Mouse (Mus musculus) neural tube, embryonic 13.5 days (tissue): ENCODE measurements at regions not wholly inside any gene's neighbourhood (a gene's known extent, or its start where the extent isn't known, plus 50 kb on each side); places are given as distances from the start of the nearest gene placed in this dataset.

ENCODE experiments used
- ATAC-seq: fragments of 200-750 bp; cut with Nextera tagmentation; 2 replicates; pipeline ENCODE4 v1.8.0; 2017; ENCODE audit warnings: low read depth, mild to moderate bottlenecking, moderate TSS enrichment, moderate library complexity
- H3K27ac ChIP-seq: fragments of 300-500 bp; sonication (generic); replicated peaks from 2 replicates; pipeline ENCODE4 v1.5.1; 2015; ENCODE audit warnings: moderate library complexity, mild to moderate bottlenecking, inconsistent platforms
- H3K27me3 ChIP-seq: fragments of 300-500 bp; sonication (generic); 2 replicates; pipeline ENCODE4 v1.6.1; 2015; ENCODE audit warnings: mild to moderate bottlenecking, inconsistent platforms
- H3K36me3 ChIP-seq: fragments of 300-500 bp; sonication (generic); 2 replicates; pipeline ENCODE4 v1.6.1; 2015; ENCODE audit warnings: mild to moderate bottlenecking, inconsistent platforms
- H3K4me1 ChIP-seq: fragments of 300-500 bp; sonication (generic); replicated peaks from 2 replicates; pipeline ENCODE4 v1.6.1; 2015; ENCODE audit warnings: inconsistent platforms
- H3K4me2 ChIP-seq: fragments of 300-500 bp; sonication (generic); 2 replicates; pipeline ENCODE4 v1.6.1; 2015; ENCODE audit warnings: inconsistent platforms, mild to moderate bottlenecking, moderate library complexity
- H3K4me3 ChIP-seq: fragments of 300-500 bp; sonication (generic); 2 replicates; pipeline ENCODE4 v1.5.1; 2015; ENCODE audit warnings: mild to moderate bottlenecking, inconsistent platforms
- H3K9ac ChIP-seq: fragments of 300-500 bp; sonication (generic); 2 replicates; pipeline ENCODE4 v1.6.1; 2015; ENCODE audit warnings: moderate library complexity, mild to moderate bottlenecking, inconsistent platforms
- H3K9me3 ChIP-seq: fragments of 300-500 bp; sonication (generic); 2 replicates; pipeline ENCODE4 v1.6.1; 2016; ENCODE audit warnings: inconsistent platforms
- WGBS: fragments of 180-500 bp; shearing (Covaris S2); methylation state at CpG from one replicate; pipeline ENCODE4 v1.1.7; 2015; 5-methylcytosine and 5-hydroxymethylcytosine counted together

DNA sequence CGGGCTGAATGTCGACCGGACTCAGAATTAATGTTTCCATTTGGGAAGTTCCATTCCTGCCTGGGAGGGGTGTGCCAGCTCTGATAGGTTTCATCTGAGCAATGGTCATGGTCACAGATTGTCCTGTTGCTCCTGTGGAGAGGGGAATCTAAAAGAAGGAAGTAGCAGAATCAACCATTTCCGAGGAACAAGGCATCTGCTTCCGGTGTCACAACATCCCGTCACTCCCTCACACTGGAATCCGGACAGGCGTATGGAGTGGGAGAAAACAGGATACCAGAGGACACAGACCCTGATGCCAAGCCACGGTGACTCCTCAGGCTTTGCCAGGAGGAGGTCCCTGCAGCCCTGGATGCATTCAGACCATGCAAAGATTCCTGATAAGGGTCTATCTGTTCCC is 168.0 kb downstream of the Maf start:
- Histone ChIP-seq H3K4me2 (no peak overlapping the region), H3K27ac (no peak overlapping the region), H3K9ac (no peak overlapping the region), H3K4me3 (no peak overlapping the region), H3K9me3 (no peaks in the 10 kb centered on the region), H3K27me3 (no peaks in the 10 kb centered on the region), H3K36me3 (no peaks in the 10 kb centered on the region), H3K4me1 (peaks cover 26% of the 10 kb centered on the region)
- no peak for ATAC-seq
- 69% methylated on average over 9 of the region's 9 CpGs for whole genome bisulfite sequencing

DNA sequence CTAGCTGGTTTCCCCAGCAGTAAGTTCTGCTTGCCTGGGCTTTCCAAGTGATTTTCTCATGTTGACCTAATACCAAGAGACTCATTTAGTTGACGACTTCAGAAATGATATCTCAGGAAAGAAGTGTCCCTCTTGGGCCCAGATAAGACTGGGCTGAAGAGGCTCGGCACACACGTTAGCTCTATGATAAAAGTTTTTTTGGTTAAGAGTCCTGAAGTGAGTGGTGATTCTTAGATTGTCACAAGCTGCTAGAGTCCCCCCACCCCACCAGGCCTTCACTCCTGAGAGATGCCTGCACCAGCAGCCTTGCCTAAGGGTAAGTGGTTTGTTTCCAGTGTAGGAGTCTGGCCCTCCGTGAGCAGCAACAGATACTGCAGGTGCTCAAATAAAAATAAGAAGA is 169.4 kb downstream of the Maf start:
- Histone ChIP-seq H3K4me2 (no peak overlapping the region), H3K27me3 (no peaks in the 10 kb centered on the region), H3K4me3 (no peak overlapping the region), H3K27ac (no peak overlapping the region), H3K9ac (no peak overlapping the region), H3K9me3 (no peaks in the 10 kb centered on the region), H3K4me1 (peaks cover 26% of the 10 kb centered on the region), H3K36me3 (no peaks in the 10 kb centered on the region)
- ATAC-seq = no peak
- 83% methylated on average over 4 of the region's 4 CpGs for WGBS

DNA sequence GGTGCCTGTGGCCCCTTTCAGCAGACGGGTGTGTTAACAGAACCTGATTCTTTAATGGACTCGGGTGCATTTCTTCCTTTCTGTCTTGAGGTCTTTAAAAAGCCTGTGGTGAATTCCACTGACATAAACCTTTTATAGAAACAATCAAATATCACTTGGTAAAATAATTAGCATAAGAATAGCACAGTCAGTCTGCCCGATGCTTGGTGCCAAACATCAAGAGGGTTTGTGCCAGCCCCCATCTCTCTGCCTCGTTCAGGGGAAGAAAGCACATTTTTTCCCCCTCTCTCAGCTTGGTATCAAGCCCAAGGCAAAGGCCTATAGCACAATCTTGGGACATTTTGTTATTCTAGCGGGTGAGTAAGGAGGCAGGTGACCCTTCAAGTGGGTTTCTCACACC is 169.8 kb downstream of the Maf start:
- 42% methylated on average over 5 of the region's 5 CpGs for WGBS
- Histone ChIP-seq H3K27ac (no peak overlapping the region), H3K36me3 (no peaks in the 10 kb centered on the region), H3K27me3 (no peaks in the 10 kb centered on the region), H3K4me3 (no peak overlapping the region), H3K4me2 (no peak overlapping the region), H3K9me3 (no peaks in the 10 kb centered on the region), H3K4me1 (peaks cover 26% of the 10 kb centered on the region), H3K9ac (no peak overlapping the region)
- no peak for ATAC-seq

DNA sequence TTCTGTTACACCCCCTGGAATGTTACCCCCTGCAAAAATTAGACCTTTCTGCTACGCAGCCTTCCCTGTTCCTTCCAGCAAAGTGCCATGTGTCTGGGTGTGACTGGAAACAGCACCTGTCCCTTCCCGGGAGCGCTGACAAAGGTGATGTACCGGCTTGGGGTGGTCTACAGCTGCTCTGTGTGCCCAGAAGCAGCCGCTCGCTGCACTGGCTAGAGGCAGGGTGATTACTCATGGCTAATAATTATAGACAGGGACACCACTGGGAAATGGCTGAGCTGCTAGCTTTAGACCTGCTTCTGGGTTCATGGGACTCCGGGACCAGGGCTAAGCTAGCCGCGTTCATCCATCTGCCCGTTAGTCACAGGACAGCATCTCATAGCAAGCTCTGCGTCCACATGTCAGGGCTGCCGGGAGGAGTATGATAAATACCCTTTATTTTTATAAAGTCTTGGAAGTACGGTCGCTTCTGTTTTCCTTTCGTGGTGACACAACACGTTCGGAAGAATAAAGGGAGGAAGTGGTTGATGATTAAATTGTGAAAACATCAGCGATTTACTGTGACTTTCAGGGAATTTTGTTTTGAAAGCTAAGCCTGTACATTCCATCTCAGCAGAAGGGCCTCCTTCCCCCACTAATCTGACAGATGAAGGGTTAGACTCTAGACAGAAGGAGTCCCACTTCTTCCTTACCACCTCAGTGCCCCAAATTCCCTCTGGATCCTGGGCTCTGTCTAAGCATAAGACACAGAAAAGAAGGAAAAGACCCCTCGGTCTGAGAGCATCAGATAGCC is 170.8 kb downstream of the Maf start:
- Histone ChIP-seq H3K27me3 (no peaks in the 10 kb centered on the region), H3K4me2 (no peak overlapping the region), H3K9me3 (no peaks in the 10 kb centered on the region), H3K27ac (no peak overlapping the region), H3K4me3 (no peak overlapping the region), H3K36me3 (no peaks in the 10 kb centered on the region), H3K4me1 (peaks cover 26% of the 10 kb centered on the region), H3K9ac (no peak overlapping the region)
- 59% methylated on average over 19 of the region's 19 CpGs for WGBS
- no peak for ATAC-seq

DNA sequence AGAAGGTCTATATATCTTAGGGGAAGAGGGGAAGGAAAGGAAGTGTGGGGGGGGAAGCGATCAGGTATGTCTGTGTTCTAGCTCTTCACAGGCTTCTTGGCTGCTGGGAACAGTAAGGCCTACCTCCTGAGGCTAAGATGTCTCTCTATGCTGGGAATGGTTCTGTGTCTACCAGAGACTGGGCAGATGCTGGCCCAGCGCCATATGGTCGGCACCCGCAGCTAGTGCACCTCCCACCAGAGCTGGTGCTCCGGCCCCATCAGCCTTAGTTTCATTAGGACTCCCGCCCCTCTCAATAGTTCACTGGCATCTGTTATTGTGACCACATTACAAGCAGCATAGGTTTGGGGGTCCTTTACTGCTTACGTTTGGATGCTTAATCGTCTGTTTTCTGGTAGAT is 171.6 kb downstream of the Maf start:
- no peak overlapping the region for H3K4me2 ChIP-seq
- H3K27ac ChIP-seq = no peak overlapping the region
- no peak overlapping the region for H3K4me3 ChIP-seq
- peaks cover 26% of the 10 kb centered on the region for H3K4me1 ChIP-seq
- no peak overlapping the region for H3K9ac ChIP-seq
- H3K36me3 ChIP-seq = no peaks in the 10 kb centered on the region
- whole genome bisulfite sequencing = 77% methylated on average over 8 of the region's 8 CpGs
- no peaks in the 10 kb centered on the region for H3K27me3 ChIP-seq
- no peaks in the 10 kb centered on the region for H3K9me3 ChIP-seq
- no peak for ATAC-seq

DNA sequence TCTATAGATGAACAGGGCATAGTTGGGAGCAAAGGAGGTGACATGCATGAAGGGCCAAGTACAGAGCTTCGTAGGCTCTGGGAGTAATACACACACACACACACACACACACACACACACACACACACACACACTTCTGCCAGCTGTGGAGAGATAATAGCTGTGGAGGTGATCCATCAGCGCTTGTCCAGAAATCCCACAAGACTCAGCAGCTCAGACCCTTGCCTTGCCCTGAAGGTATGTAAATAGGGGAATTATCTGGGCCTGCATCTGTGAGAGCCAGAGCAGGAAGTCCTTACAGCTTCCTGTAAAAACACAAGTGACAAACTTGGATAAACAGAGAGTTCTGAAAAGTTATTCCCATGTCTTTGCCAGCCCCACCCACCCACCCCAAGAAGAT is 173.6 kb downstream of the Maf start:
- WGBS = 47% methylated on average over 2 of the region's 2 CpGs
- no peak for ATAC-seq
- H3K36me3 ChIP-seq = no peaks in the 10 kb centered on the region
- H3K4me3 ChIP-seq = no peak overlapping the region
- no peak overlapping the region for H3K27ac ChIP-seq
- H3K27me3 ChIP-seq = no peaks in the 10 kb centered on the region
- H3K4me1 ChIP-seq = peaks cover 26% of the 10 kb centered on the region
- no peaks in the 10 kb centered on the region for H3K9me3 ChIP-seq
- no peak overlapping the region for H3K4me2 ChIP-seq
- H3K9ac ChIP-seq = no peak overlapping the region

DNA sequence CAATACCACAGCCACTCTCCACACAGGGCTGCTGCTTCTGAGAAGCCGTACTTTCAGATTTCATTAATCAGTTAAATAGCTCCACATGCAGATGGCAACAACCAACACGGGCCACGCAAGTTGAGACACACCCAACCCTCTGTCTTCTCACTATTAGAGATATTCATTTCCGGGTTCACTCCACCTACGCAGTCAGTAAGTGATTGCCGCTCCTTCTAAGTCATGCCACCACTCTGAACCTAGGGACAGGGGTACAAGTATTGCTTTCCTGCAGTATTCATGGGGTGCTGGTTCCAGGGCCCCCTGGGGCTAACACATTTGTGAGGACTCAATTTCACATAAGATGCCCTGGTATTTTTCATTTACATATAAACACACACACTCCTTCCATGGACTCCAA is 176.3 kb downstream of the Maf start:
- Histone ChIP-seq H3K27ac (no peak overlapping the region), H3K4me1 (peaks cover 5% of the 10 kb centered on the region), H3K9me3 (no peaks in the 10 kb centered on the region), H3K4me3 (no peak overlapping the region), H3K4me2 (no peak overlapping the region), H3K27me3 (no peaks in the 10 kb centered on the region), H3K36me3 (no peaks in the 10 kb centered on the region), H3K9ac (no peak overlapping the region)
- no peak for ATAC-seq
- WGBS = 92% methylated on average over 6 of the region's 6 CpGs

DNA sequence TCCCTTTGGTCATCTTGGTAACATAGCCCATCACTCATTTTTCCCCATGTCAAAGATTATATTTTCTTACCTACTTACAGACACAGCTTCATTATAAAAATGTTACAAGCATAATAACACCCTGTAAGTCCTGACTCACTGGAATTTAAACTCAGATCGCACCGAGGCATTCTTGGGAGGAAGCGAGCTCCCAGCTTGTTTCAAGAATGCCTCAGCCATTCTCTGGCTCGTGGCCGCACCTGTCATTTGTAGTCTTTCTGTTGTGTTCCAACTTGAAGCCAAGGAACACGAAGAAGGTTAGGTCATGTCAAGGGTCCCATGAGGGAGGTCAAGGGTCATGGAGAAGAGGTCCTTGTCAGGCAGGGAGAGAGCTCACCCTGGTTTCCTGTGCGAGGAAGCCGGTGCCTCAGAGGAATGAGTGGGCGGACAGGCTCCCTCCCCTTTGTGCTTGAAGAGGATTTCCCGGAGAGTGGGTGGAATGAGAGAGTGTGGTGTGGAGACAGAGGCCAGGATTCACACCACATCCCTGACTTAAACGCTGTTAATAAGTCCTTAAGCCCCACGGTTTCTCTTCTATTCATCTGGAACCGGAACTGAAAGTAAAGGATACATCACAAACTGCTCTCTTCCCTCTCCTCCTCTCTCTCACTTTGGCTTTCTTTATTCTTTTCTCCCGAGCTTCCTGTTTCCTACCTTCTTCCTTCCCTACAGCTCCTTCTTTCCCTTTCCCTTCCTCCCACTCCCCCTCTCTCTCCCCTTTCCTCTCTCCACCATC is 177.8 kb downstream of the Maf start:
- 0 out of 2 replicates have a peak overlapping the region, but pooled peaks have one; percentile 3 for H3K27ac ChIP-seq
- H3K9ac ChIP-seq = no peak overlapping the region
- no peaks in the 10 kb centered on the region for H3K9me3 ChIP-seq
- no peak overlapping the region for H3K4me2 ChIP-seq
- no peak overlapping the region for H3K4me3 ChIP-seq
- H3K27me3 ChIP-seq = no peaks in the 10 kb centered on the region
- no peaks in the 10 kb centered on the region; the same call in 1 of the 2 replicates for H3K4me1 ChIP-seq
- no peaks in the 10 kb centered on the region for H3K36me3 ChIP-seq
- WGBS = 60% methylated on average over 14 of the region's 14 CpGs
- no peak for ATAC-seq

DNA sequence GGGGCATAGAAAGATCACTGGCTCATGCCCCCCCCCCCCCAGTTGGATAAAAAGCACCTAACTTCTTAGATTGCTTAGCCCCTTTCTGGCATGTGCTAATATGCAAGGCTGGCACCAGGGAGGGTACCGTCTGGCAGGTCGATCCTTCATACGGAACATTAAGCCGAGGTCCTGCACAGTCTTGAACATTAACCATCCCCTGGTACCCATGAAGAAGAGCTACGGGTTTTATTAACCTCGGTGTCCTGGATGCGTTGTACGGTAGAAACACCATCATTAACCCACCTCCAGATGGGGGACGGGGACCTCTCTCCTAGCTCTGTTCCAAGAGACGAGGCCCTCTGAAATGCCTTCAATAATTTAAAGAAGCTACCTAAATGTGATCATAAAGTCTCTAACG is 178.7 kb downstream of the Maf start:
- 71% methylated on average over 11 of the region's 11 CpGs for WGBS
- Histone ChIP-seq H3K27ac (no peak overlapping the region), H3K36me3 (no peaks in the 10 kb centered on the region), H3K4me2 (no peak overlapping the region), H3K9me3 (no peaks in the 10 kb centered on the region), H3K9ac (no peak overlapping the region), H3K4me1 (no peaks in the 10 kb centered on the region; the same call in 1 of the 2 replicates), H3K27me3 (no peaks in the 10 kb centered on the region), H3K4me3 (no peak overlapping the region)
- peak; percentile 59 for ATAC-seq

DNA sequence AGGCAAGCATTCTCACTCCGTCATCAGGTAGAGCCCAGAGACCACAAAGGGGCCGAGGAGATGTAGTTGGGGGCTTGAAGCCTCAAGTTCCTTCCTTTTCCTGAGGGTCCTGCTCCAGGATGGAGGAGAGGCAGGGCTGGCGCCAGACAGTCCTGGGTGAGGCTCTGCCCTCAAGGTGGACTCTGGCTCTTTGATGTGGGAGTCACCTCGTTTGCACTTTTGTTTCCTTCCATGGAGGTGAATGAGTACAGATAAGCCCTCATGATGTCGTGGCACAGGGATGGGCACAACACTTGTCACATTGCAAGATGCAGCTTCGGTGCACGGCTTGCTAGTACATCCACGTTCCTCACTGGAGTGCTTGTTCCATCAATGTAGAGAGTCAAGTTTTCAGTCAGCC is 182.4 kb downstream of the Maf start:
- Histone ChIP-seq H3K27me3 (no peaks in the 10 kb centered on the region), H3K9ac (no peak overlapping the region), H3K4me3 (no peak overlapping the region), H3K4me2 (no peak overlapping the region), H3K36me3 (no peaks in the 10 kb centered on the region), H3K27ac (no peak overlapping the region), H3K9me3 (no peaks in the 10 kb centered on the region), H3K4me1 (no peaks in the 10 kb centered on the region; the same call in 1 of the 2 replicates)
- 86% methylated on average over 8 of the region's 8 CpGs for WGBS
- no peak for ATAC-seq

DNA sequence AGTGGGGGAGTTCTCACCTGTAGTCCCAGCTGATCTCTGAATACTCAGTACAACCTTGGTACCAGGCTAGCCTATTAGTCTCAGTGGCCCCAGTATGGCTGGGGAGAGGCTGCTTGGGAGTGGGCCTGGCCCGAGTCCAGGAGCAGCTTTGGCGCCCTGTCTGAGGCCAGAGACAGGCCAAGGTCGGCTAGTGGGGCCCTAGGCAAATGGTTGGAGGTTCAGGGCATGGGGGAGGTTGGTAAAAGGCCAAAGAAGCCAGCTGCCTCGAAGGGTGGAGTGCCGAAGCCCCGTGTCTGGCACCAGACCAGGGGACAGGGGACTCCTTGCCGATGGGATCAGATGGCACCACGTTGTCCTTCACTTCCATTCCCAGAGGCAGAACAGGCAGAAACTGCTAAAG is 182.9 kb downstream of the Maf start:
- no peak for ATAC-seq
- Histone ChIP-seq H3K27me3 (no peaks in the 10 kb centered on the region), H3K9me3 (no peaks in the 10 kb centered on the region), H3K4me2 (no peak overlapping the region), H3K27ac (no peak overlapping the region), H3K4me1 (no peaks in the 10 kb centered on the region; the same call in 1 of the 2 replicates), H3K36me3 (no peaks in the 10 kb centered on the region), H3K9ac (no peak overlapping the region), H3K4me3 (no peak overlapping the region)
- WGBS = 81% methylated on average over 8 of the region's 8 CpGs

DNA sequence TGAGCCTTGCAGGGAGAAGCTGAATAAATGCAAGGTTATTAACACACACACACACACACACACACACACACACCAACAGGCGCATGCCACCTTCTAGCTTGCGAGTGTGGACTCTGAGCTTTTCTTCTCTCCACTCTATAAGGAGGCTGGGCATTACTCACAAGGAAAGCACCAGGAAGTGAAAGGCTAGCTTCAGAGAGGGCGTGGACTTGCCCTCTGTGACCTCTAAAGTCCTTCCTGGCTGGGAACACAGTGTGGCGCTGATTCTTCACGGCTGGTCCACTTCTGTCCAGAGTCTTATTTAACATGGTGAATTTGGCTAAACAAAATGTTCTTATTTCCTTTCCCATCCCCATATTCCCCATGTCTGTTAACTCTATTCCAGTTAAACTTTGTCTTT is 185.1 kb downstream of the Maf start:
- H3K27me3 ChIP-seq = no peaks in the 10 kb centered on the region
- H3K9ac ChIP-seq = no peak overlapping the region
- ATAC-seq = no peak
- no peak overlapping the region for H3K4me3 ChIP-seq
- WGBS = 74% methylated on average over 5 of the region's 5 CpGs
- H3K4me2 ChIP-seq = no peak overlapping the region
- H3K4me1 ChIP-seq = no peaks in the 10 kb centered on the region
- no peak overlapping the region for H3K27ac ChIP-seq
- no peaks in the 10 kb centered on the region for H3K36me3 ChIP-seq
- no peaks in the 10 kb centered on the region for H3K9me3 ChIP-seq
